Mouse (Mus musculus): ENCODE results near the gene Ank. TPM values are rescaled to one million over a fixed set of nuclear protein-coding genes. Genes with fewer than 3 reads are reported as not detected.

The Ank gene
- polyA plus RNA-seq, 1 experiment from 2014 or later, result 5.9 TPM

DNA sequence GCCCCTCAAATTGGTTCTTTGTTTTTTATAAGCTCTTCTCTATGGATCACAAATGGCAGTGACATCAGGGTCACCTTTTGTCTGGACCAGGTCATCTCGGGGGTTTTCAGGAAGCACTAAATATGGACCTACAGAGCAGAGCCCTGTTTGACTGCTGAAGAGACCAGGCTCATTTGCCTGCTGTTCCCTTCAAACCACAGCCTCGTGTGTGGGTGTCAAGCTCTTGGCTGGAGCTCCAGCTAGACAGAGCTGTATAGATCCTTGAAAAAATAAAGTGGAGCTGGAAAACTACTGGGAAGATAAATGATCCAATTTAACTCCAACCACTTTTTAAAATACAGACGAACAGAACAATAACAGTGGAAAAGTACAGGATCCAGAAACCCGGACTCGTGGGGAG lies 70.3 kb downstream of the Ank start:
- WGBS, result 49% methylated on average over 5 of the region's 5 CpGs
- Histone ChIP-seq H3K9ac (ENCODE audit: low read depth, low read length) (no peak overlapping the region), H3K27ac (ENCODE audit: low read length) (no peak overlapping the region), H3K27me3 (replicated peaks; ENCODE audit: control insufficient read depth, insufficient read depth, low read length) (no peaks in the 10 kb centered on the region), H3K9me3 (ENCODE audit: control insufficient read depth, low read length) (no peaks in the 10 kb centered on the region), H3K4me1 (ENCODE audit: control insufficient read depth, insufficient read depth, low read length) (peaks cover 16% of the 10 kb centered on the region; the same call in 1 of the 2 replicates), H3K4me3 (ENCODE audit: low read length) (no peak overlapping the region), H3K36me3 (ENCODE audit: control insufficient read depth, insufficient read depth, low read length) (no peaks in the 10 kb centered on the region), H3K4me2 (ENCODE audit: low read depth, low read length) (no peak overlapping the region)
- no peak; the same call in 1 of the 2 replicates for ATAC-seq

DNA sequence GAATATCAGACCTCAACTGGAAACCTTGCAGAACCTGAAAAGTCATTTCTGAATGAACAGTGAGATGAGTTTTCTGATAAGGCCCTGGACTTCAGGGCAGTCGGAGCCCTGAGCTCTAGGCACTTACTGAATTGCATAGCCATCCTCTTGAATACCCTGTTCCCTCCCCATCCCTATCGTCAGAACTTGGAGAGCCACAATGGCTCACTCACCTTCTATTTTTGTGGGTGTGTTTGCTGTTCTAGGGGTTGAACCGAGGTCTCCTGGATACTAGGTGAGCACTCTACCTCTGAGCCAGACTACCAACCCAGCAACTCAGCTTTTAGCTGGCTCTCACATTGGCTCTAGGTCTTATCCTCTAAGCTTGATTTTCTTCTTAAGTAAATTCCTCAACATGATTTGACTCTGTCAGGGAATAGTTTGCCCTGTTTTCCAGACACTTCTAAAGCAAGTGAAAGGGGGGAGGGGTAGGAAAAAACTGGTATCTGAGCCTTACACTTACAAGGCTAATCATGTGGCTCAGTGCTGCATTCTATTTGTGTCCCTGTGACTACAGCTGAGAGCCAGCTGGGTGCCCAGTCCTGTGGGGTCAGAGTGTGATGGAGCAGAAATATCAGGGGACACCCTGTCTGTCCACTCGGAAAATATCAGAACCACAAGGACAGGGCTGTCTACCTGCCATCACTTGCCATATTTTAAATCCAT lies 71.2 kb downstream of the Ank start:
- no peak for ATAC-seq
- Histone ChIP-seq H3K4me1 (ENCODE audit: control insufficient read depth, insufficient read depth, low read length) (peaks cover 16% of the 10 kb centered on the region; the same call in 1 of the 2 replicates), H3K27ac (ENCODE audit: low read length) (no peak overlapping the region), H3K4me2 (ENCODE audit: low read depth, low read length) (no peak overlapping the region), H3K27me3 (replicated peaks; ENCODE audit: control insufficient read depth, insufficient read depth, low read length) (no peaks in the 10 kb centered on the region), H3K4me3 (ENCODE audit: low read length) (no peak overlapping the region), H3K36me3 (ENCODE audit: control insufficient read depth, insufficient read depth, low read length) (no peaks in the 10 kb centered on the region), H3K9me3 (ENCODE audit: control insufficient read depth, low read length) (no peaks in the 10 kb centered on the region), H3K9ac (ENCODE audit: low read depth, low read length) (no peak overlapping the region)
- 63% methylated on average over 4 of the region's 4 CpGs for WGBS

DNA sequence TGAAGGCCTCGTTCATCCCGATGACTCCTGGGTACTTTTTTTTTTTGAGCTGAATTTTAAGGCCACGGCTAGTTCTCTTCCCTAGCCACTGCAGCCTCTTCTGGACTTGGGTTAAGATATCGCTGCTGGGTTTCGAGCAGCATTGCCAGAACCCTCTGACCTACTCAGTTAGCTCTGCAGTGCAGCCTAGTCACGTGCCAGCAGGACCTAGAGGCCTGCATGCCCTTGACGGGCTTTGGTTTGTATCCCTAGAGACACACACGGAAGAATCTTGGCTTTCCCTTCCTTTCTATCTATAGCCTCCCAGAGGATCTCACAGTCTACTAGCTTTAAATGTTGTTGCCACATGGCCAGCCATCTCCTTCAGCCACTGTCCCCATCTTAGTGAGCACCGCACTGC lies 73.3 kb downstream of the Ank start:
- H3K27me3 ChIP-seq (replicated peaks; ENCODE audit: control insufficient read depth, insufficient read depth, low read length), result no peaks in the 10 kb centered on the region
- WGBS, result 83% methylated on average over 9 of the region's 9 CpGs
- H3K4me1 ChIP-seq (ENCODE audit: control insufficient read depth, insufficient read depth, low read length), result peaks cover 16% of the 10 kb centered on the region; the same call in 1 of the 2 replicates
- no peak overlapping the region for H3K27ac ChIP-seq (ENCODE audit: low read length)
- no peaks in the 10 kb centered on the region for H3K9me3 ChIP-seq (ENCODE audit: control insufficient read depth, low read length)
- ATAC-seq, result no peak
- no peaks in the 10 kb centered on the region for H3K36me3 ChIP-seq (ENCODE audit: control insufficient read depth, insufficient read depth, low read length)
- no peak overlapping the region for H3K9ac ChIP-seq (ENCODE audit: low read depth, low read length)
- no peak overlapping the region for H3K4me3 ChIP-seq (ENCODE audit: low read length)
- H3K4me2 ChIP-seq (ENCODE audit: low read depth, low read length), result no peak overlapping the region

DNA sequence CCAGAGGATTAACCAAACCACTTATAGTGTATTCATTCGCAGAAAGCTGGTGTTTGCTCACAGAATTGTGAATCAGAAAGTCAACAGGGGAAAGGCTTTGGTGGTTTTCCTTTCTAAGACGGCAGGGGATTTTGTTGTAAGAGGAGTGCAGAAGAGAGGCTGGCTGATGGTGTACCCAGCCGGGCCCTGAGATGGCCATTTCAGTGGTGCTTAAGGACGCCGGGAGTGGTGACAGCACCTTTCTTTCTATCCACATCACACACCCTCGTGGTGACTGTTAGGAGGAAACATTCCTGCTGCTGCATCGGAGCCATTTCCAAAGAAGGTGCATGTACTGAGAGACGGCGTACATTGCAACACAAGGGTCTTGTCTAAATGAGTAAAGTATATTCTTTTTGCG lies 78.7 kb downstream of the Ank start:
- Histone ChIP-seq H3K4me1 (ENCODE audit: control insufficient read depth, insufficient read depth, low read length) (peaks cover under 1% of the 10 kb centered on the region; the same call in 1 of the 2 replicates), H3K4me3 (ENCODE audit: low read length) (no peak overlapping the region), H3K4me2 (ENCODE audit: low read depth, low read length) (no peak overlapping the region), H3K27me3 (replicated peaks; ENCODE audit: control insufficient read depth, insufficient read depth, low read length) (no peaks in the 10 kb centered on the region), H3K9me3 (ENCODE audit: control insufficient read depth, low read length) (no peaks in the 10 kb centered on the region), H3K9ac (ENCODE audit: low read depth, low read length) (no peak overlapping the region), H3K36me3 (ENCODE audit: control insufficient read depth, insufficient read depth, low read length) (no peaks in the 10 kb centered on the region), H3K27ac (ENCODE audit: low read length) (no peak overlapping the region)
- WGBS, result 87% methylated on average over 10 of the region's 10 CpGs
- ATAC-seq, result no peak

DNA sequence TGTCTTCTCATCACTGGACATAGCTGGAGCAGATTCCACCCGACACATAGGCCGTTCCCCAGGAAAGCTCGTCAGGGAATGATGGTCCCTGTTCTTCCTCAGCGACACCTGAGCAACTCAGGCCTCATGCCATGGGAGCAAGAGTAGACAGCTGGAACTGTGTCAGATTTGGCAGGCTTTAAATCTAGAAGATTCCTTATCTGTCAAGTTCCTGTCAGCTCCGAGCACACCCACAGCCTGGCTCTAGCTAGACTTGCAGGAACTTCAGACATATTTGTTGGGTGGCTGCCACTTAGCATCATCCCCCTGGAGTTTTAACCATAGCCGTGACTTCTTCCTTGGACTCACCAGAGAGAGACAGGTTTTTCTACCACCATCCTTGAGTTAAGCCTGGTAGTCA lies 81.6 kb downstream of the Ank start:
- Histone ChIP-seq H3K4me1 (ENCODE audit: control insufficient read depth, insufficient read depth, low read length) (peaks cover 6% of the 10 kb centered on the region; the same call in 1 of the 2 replicates), H3K27me3 (replicated peaks; ENCODE audit: control insufficient read depth, insufficient read depth, low read length) (no peaks in the 10 kb centered on the region), H3K9me3 (ENCODE audit: control insufficient read depth, low read length) (no peaks in the 10 kb centered on the region), H3K4me2 (ENCODE audit: low read depth, low read length) (no peak overlapping the region), H3K4me3 (ENCODE audit: low read length) (no peak overlapping the region), H3K36me3 (ENCODE audit: control insufficient read depth, insufficient read depth, low read length) (no peaks in the 10 kb centered on the region), H3K27ac (ENCODE audit: low read length) (no peak overlapping the region), H3K9ac (ENCODE audit: low read depth, low read length) (no peak overlapping the region)
- ATAC-seq, result no peak
- WGBS, result 86% methylated on average over 6 of the region's 6 CpGs

DNA sequence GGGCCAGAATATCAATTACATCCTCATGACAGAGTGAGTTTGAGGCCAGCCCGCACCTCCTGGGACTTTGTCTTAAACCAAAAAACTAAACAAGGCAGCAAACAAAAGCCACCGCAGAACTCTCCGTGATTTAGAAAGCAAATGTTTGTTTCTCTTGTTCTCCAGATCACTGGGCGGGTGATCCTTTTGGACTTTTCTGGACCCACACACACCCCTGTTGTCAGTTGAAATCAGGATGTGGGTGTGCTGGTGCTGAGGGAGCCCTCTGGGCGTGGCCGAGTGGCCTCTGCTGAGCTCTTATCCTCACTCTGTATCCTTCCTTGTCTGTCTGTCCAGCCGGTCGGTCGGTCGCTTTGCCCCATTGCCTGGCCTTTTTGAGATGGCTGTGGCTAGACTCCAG lies 82.6 kb downstream of the Ank start:
- Histone ChIP-seq H3K9ac (ENCODE audit: low read depth, low read length) (no peak overlapping the region), H3K27ac (ENCODE audit: low read length) (no peak overlapping the region), H3K4me1 (ENCODE audit: control insufficient read depth, insufficient read depth, low read length) (peaks cover 6% of the 10 kb centered on the region; the same call in 1 of the 2 replicates), H3K4me3 (ENCODE audit: low read length) (no peak overlapping the region), H3K9me3 (ENCODE audit: control insufficient read depth, low read length) (no peaks in the 10 kb centered on the region), H3K27me3 (replicated peaks; ENCODE audit: control insufficient read depth, insufficient read depth, low read length) (no peaks in the 10 kb centered on the region), H3K36me3 (ENCODE audit: control insufficient read depth, insufficient read depth, low read length) (no peaks in the 10 kb centered on the region), H3K4me2 (ENCODE audit: low read depth, low read length) (no peak overlapping the region)
- WGBS, result 82% methylated on average over 10 of the region's 10 CpGs
- ATAC-seq, result no peak

DNA sequence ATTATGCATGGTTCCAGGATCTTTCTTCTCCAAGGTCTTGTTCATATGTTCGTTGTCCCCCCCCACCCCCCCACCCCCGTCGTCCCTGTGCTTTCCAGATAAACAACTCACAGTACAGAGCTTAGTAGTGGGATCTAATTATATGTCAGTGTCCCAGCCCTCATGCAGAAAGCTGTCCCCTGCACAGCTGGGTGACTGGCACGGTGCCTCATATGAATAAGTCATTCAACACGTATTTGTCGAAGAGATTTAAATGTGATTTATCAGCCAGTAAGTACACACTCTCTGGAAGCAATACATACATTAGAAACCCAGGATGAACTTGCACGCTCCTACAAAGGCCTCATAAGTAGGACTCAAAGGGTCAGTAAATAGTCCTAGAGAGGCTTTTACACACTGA lies 83.4 kb downstream of the Ank start:
- no peaks in the 10 kb centered on the region for H3K27me3 ChIP-seq (replicated peaks; ENCODE audit: control insufficient read depth, insufficient read depth, low read length)
- no peak overlapping the region for H3K9ac ChIP-seq (ENCODE audit: low read depth, low read length)
- WGBS, result 43% methylated on average over 7 of the region's 7 CpGs
- no peaks in the 10 kb centered on the region for H3K9me3 ChIP-seq (ENCODE audit: control insufficient read depth, low read length)
- peaks cover 6% of the 10 kb centered on the region; the same call in 1 of the 2 replicates for H3K4me1 ChIP-seq (ENCODE audit: control insufficient read depth, insufficient read depth, low read length)
- no peak overlapping the region for H3K27ac ChIP-seq (ENCODE audit: low read length)
- no peak overlapping the region for H3K4me2 ChIP-seq (ENCODE audit: low read depth, low read length)
- no peak overlapping the region for H3K4me3 ChIP-seq (ENCODE audit: low read length)
- no peaks in the 10 kb centered on the region for H3K36me3 ChIP-seq (ENCODE audit: control insufficient read depth, insufficient read depth, low read length)
- no peak for ATAC-seq

DNA sequence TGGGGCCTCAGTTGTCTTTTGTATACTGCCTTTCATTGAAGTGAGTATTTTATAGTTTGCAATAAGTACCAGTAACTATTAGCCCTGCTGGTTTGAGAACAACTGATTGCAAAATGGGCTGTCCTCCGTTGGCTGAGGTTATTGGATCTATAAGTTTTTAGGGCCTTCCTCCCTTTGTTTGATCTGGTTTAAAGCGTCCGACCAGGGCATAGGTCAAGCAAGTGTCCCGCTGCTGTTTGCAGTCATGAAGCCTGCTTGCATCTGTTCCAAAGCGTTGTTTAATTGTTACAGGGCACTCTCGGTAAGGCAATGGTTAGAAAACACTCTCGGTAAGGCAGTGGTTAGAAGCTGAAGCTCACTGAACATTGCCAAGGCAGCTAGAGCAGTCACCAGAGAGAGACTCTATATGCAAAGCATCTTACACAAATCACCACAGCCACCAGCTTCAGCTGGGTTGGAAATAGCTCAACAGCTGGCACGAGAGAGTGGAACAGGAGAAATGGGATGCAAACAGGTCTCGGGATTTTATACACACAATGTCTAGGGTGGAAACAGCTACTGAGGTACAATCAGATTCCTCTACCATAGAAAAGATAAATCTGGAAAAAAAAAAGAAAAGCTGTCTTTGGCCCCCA lies 84.0 kb downstream of the Ank start:
- peaks cover 6% of the 10 kb centered on the region; the same call in 1 of the 2 replicates for H3K4me1 ChIP-seq (ENCODE audit: control insufficient read depth, insufficient read depth, low read length)
- H3K9ac ChIP-seq (ENCODE audit: low read depth, low read length), result no peak overlapping the region
- H3K27me3 ChIP-seq (replicated peaks; ENCODE audit: control insufficient read depth, insufficient read depth, low read length), result no peaks in the 10 kb centered on the region
- 60% methylated on average over 9 of the region's 9 CpGs for WGBS
- ATAC-seq, result no peak
- no peaks in the 10 kb centered on the region for H3K9me3 ChIP-seq (ENCODE audit: control insufficient read depth, low read length)
- no peak overlapping the region for H3K4me2 ChIP-seq (ENCODE audit: low read depth, low read length)
- H3K4me3 ChIP-seq (ENCODE audit: low read length), result no peak overlapping the region
- H3K27ac ChIP-seq (ENCODE audit: low read length), result no peak overlapping the region
- H3K36me3 ChIP-seq (ENCODE audit: control insufficient read depth, insufficient read depth, low read length), result no peaks in the 10 kb centered on the region

DNA sequence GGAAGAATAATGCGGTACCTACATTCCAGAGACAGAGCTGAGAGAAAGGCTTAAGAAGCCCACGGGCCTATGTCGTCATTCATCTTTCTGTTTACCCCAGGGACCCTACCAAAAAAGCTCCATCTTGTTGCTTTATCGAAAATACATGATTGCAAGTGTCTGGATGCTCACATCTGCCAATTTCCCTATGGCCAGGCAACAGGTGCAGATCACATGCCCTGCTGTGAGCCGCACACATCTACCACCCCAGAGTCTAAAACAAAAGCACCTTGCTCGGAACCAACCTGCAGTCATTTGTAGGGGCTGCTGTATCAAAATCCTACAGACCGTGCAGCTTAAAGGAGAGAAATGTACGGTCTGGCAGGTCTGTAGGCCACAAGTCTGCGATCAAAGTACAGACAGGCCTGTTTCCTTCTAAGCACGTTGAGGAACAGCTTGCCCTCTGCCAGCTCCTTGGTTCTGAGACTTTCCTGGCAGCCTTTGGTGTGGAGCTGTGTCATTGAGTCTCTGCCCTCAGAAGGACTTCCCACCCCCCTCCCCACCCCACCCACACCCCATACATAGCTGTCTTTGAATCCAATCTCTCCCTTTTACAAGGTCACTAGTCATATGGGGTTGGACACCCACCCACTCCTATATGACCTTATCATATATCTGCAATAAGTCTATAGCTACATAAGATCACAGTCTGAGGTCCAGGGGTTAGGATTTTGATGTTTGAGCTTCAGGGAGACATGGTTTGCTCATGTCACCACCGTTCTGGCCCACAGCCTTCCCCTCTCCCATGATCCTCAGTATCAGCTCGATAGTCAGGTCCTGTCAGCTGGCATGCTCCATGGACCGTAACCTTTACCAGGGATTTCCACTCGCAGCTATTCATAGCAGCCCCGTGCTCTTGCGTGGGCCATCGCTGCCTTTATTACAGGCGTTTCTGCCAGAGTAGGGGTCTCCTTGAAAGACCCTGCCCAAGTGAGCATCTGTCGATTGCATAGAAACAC lies 84.9 kb downstream of the Ank start:
- WGBS, result 83% methylated on average over 19 of the region's 19 CpGs
- ATAC-seq, result no peak
- H3K4me3 ChIP-seq (ENCODE audit: low read length), result no peak overlapping the region

More for the DNA sequence above, 84.9 kb downstream of the Ank start:
- H3K9me3 ChIP-seq (ENCODE audit: control insufficient read depth, low read length), result no peaks in the 10 kb centered on the region
- H3K36me3 ChIP-seq (ENCODE audit: control insufficient read depth, insufficient read depth, low read length), result no peaks in the 10 kb centered on the region
- H3K4me2 ChIP-seq (ENCODE audit: low read depth, low read length), result no peak overlapping the region
- no peak overlapping the region for H3K9ac ChIP-seq (ENCODE audit: low read depth, low read length)
- no peaks in the 10 kb centered on the region for H3K27me3 ChIP-seq (replicated peaks; ENCODE audit: control insufficient read depth, insufficient read depth, low read length)
- H3K4me1 ChIP-seq (ENCODE audit: control insufficient read depth, insufficient read depth, low read length), result peaks cover 6% of the 10 kb centered on the region; the same call in 1 of the 2 replicates
- H3K27ac ChIP-seq (ENCODE audit: low read length), result no peak overlapping the region
